12 mouse cellular contexts compared by ENCODE assay signal in the genomic region with DNA sequence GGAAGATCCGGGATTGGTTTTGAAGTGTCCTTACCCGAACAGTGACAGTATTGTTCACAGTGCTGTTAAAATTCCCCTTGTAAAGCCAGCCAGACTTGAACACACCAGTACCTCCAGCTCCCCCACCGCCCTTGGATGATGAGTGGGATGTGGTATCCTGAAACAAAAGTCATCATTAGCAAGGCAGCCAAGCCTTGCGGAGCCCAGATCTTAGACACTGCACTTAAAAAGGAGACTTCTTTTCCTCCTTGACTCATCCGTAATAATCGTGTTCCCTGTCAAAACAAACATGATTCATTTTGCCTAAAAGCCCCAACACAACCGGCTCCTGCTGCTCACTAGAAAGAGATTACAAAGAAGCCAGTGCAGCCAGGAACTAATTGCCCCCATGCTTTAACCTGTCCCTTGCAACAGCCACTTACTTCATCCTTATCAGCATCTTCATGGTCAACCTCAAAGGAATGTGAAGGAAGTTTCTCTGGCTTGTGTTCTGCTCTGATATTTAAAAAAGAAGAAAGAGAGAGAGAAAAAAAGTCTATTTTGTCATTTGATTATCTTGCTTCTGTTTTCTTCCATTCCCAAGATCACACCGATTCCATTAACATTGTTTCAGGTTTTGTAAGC.
DNase-seq lines count a peak whose midpoint lies in the region; ATAC-seq and TF ChIP-seq lines count a peak whose summit lies in the region.
"Had no signal": no experiment of that assay in that cellular context is flagged by ENCODE, and none has a peak within 500 bp of the region (broad histone marks: within the 10 kb centered on the region; RNA-seq: fewer than 3 reads in every experiment).

No protein-coding gene starts in this region.

- H3K4me2 ChIP-seq in kidney, postnatal 0 days (ENCODE audit: low read length): no peak overlapping the region
- H3K4me2 ChIP-seq in forebrain, embryonic 15.5 days (replicated peaks): no peak overlapping the region
- H3K4me2 ChIP-seq: kidney, embryonic 15.5 days; liver, embryonic 13.5 days; midbrain, embryonic 11.5 days had no signal

- no peak overlapping the region for H3K9ac ChIP-seq in kidney, postnatal 0 days (ENCODE audit: low read depth, low read length)
- H3K9ac ChIP-seq in forebrain, embryonic 15.5 days (replicated peaks): no peak overlapping the region
- H3K9ac ChIP-seq: kidney, embryonic 15.5 days; liver, embryonic 13.5 days had no signal

- DNase-seq in kidney, postnatal 0 days (ENCODE audit: low spot score): peak; percentile 24
- no peak for DNase-seq in kidney, postnatal 10 days
- peak; percentile 93 for DNase-seq in 416B (ENCODE audit: low read depth)
- peak; percentile 21 for DNase-seq in adrenal gland, postnatal 10 days
- DNase-seq in lung, postnatal 10 days: no peak
- DNase-seq in neural tube, embryonic 10.5 days (ENCODE audit: extremely low spot score, low spot score): no peak
- DNase-seq: heart, postnatal 14 days; liver, embryonic 13.5 days had no signal

- TF ChIP-seq CTCF in kidney, postnatal 0 days (IDR thresholded peaks at IDR 0.05; ENCODE audit: low read depth): no peak

- H3K36me3 ChIP-seq in kidney, postnatal 0 days (ENCODE audit: insufficient read depth, low read length): no peaks in the 10 kb centered on the region
- H3K36me3 ChIP-seq in forebrain, embryonic 15.5 days: no peaks in the 10 kb centered on the region
- H3K36me3 ChIP-seq: kidney, embryonic 15.5 days; liver, embryonic 13.5 days had no signal

- no peak overlapping the region for H3K27ac ChIP-seq in kidney, postnatal 0 days
- no peak overlapping the region for H3K27ac ChIP-seq in forebrain, embryonic 15.5 days (replicated peaks)
- H3K27ac ChIP-seq: kidney, embryonic 15.5 days; liver, embryonic 13.5 days had no signal

- no peaks in the 10 kb centered on the region for H3K27me3 ChIP-seq in kidney, postnatal 0 days (ENCODE audit: insufficient read depth, low read length)
- H3K27me3 ChIP-seq in forebrain, embryonic 15.5 days: no peaks in the 10 kb centered on the region
- H3K27me3 ChIP-seq: kidney, embryonic 15.5 days; liver, embryonic 13.5 days had no signal

- no peak overlapping the region for H3K4me3 ChIP-seq in kidney, postnatal 0 days (replicated peaks; ENCODE audit: low read depth, low read length)
- H3K4me3 ChIP-seq in forebrain, embryonic 15.5 days: no peak overlapping the region
- H3K4me3 ChIP-seq: kidney, embryonic 15.5 days; liver, embryonic 13.5 days had no signal

- no peaks in the 10 kb centered on the region for H3K4me1 ChIP-seq in kidney, postnatal 0 days (replicated peaks; ENCODE audit: insufficient read depth, low read length)
- H3K4me1 ChIP-seq in forebrain, embryonic 15.5 days: no peaks in the 10 kb centered on the region
- H3K4me1 ChIP-seq: kidney, embryonic 15.5 days; liver, embryonic 13.5 days had no signal

- WGBS in kidney, postnatal 0 days: 42% methylated on average over 8 of the region's 8 CpGs
- WGBS in forebrain, embryonic 15.5 days: 40% methylated on average over 8 of the region's 8 CpGs

- ATAC-seq in kidney, postnatal 0 days (replicated peaks; ENCODE audit: low FRiP score, low read depth): no peak
- ATAC-seq in megakaryocyte progenitor cell, adult 5-6 weeks (replicated peaks; ENCODE audit: poor library complexity): peak; percentile 89
- ATAC-seq in forebrain, embryonic 15.5 days (replicated peaks): no peak

- no peaks in the 10 kb centered on the region for H3K9me3 ChIP-seq in kidney, postnatal 0 days (replicated peaks; ENCODE audit: low read length)
- H3K9me3 ChIP-seq in forebrain, embryonic 15.5 days: no peaks in the 10 kb centered on the region
- H3K9me3 ChIP-seq: kidney, embryonic 15.5 days; liver, embryonic 13.5 days had no signal

Comparison
In these comparisons a context has a peak if more than half of its experiments do, and no peak if none do; other contexts are left out.
1. DNase-seq: peak in kidney, postnatal 0 days (single experiment), 416B (single experiment) and adrenal gland, postnatal 10 days (single experiment); none in kidney, postnatal 10 days (single experiment), lung, postnatal 10 days (single experiment) and neural tube, embryonic 10.5 days (single experiment).